Mouse (Mus musculus): ENCODE results near the gene Atp6v0a4. TPM values are rescaled to one million over a fixed set of nuclear protein-coding genes. Genes with fewer than 3 reads are reported as not detected.

Gene Atp6v0a4
- polyA plus RNA-seq, 1 experiment from 2014 or later = not detected

DNA sequence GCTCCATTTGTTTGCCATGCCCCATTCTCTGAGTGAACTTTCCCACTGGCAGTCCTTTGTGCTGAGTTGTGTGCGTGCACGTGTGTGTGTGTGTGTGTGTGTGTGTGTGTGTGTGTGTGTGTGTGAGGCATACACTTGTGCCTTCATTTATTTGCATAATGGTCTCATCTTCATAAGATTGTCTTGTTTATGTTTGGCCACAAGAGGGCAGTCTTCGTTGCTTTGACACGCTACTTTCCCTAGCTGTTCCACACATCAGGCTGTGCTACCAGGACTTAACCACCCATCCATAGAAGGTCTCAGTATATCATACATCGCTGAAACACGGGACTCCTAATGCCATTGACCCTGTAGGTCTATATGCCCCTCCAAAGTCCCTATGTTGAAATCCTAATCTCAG lies 116.9 kb downstream of the Atp6v0a4 start:
- no peaks in the 10 kb centered on the region for H3K9me3 ChIP-seq (ENCODE audit: control insufficient read depth, low read length)
- DNase-seq (ENCODE audit: low spot score, missing footprints) = peak; percentile 93
- H3K27ac ChIP-seq (ENCODE audit: low read depth, low read length) = no peak overlapping the region
- peak; percentile 74 for ATAC-seq (ENCODE audit: low FRiP score)
- no peak overlapping the region for H3K9ac ChIP-seq (ENCODE audit: low read length)
- no peak overlapping the region for H3K4me3 ChIP-seq (ENCODE audit: low read depth, low read length)
- H3K4me2 ChIP-seq = no peak overlapping the region
- 10% methylated on average over 6 of the region's 6 CpGs for WGBS
- H3K36me3 ChIP-seq (ENCODE audit: control insufficient read depth, insufficient read depth, low read length) = no peaks in the 10 kb centered on the region
- peaks cover under 1% of the 10 kb centered on the region for H3K4me1 ChIP-seq (ENCODE audit: control insufficient read depth, insufficient read depth, low read length)
- H3K27me3 ChIP-seq (ENCODE audit: control insufficient read depth, insufficient read depth, low read length) = no peaks in the 10 kb centered on the region

Other genes starting within 250 kb of the Atp6v0a4 start
- 0.52 and 1.4 TPM in 2 replicates for gene Svopl, start 77.6 kb downstream of the Atp6v0a4 start, polyA plus RNA-seq (2014; fragmentation: Nextera tagmentation; extraction: Ambion mirVana)
- not detected in 2 replicates for gene Tmem213, start 15.3 kb downstream of the Atp6v0a4 start, polyA plus RNA-seq (2014; fragmentation: Nextera tagmentation; extraction: Ambion mirVana)
- gene D630045J12Rik, start 129.4 kb upstream of the Atp6v0a4 start, polyA plus RNA-seq (2014; fragmentation: Nextera tagmentation; extraction: Ambion mirVana) = 9.7 and 10.1 TPM in 2 replicates
- 12.1 and 13.1 TPM in 2 replicates for gene Zc3hav1l, start 174.7 kb upstream of the Atp6v0a4 start, polyA plus RNA-seq (2014; fragmentation: Nextera tagmentation; extraction: Ambion mirVana)
- 1.7 and 2.2 TPM in 2 replicates for gene Zc3hav1, start 230.0 kb upstream of the Atp6v0a4 start, polyA plus RNA-seq (2014; fragmentation: Nextera tagmentation; extraction: Ambion mirVana)

All from midbrain, embryonic 11.5 days (tissue).